Mouse (Mus musculus) testis, adult 2 months (tissue): ENCODE measurements around the gene Cpox. TPM values are rescaled to one million over a fixed set of nuclear protein-coding genes. Genes with fewer than 3 reads are reported as not detected.

Source experiments
- H3K27ac ChIP-seq: fragments of 200-500 bp; 2 replicates; pipeline ENCODE4 v1.5.1; 2012; ENCODE audit warnings: low read depth, low read length; ENCODE audit not compliant: control insufficient read depth, insufficient read depth
- H3K27me3 ChIP-seq: fragments of 200-500 bp; 2 replicates; pipeline ENCODE4 v1.6.1; 2012; ENCODE audit warnings: mild to moderate bottlenecking, low read length, moderate library complexity; ENCODE audit not compliant: control insufficient read depth, insufficient read depth
- H3K36me3 ChIP-seq: fragments of 200-500 bp; 2 replicates; pipeline ENCODE4 v1.6.1; 2012; ENCODE audit warnings: mild to moderate bottlenecking, low read length; ENCODE audit not compliant: control insufficient read depth, insufficient read depth
- H3K4me1 ChIP-seq: fragments of 200-500 bp; 2 replicates; pipeline ENCODE4 v1.6.1; 2012; ENCODE audit warnings: low read length; ENCODE audit not compliant: control insufficient read depth, insufficient read depth
- H3K4me3 ChIP-seq: fragments of 200-500 bp; 2 replicates; pipeline ENCODE4 v1.5.1; 2012; ENCODE audit warnings: low read depth, mild to moderate bottlenecking, low read length, moderate library complexity, mixed read lengths; ENCODE audit not compliant: control insufficient read depth
- CTCF ChIP-seq: fragments of 200-500 bp; IDR thresholded peaks from 2 replicates; pipeline ENCODE4 v1.5.1; 2012; ENCODE audit warnings: low read depth, mild to moderate bottlenecking, inconsistent platforms, low read length, moderate library complexity; ENCODE audit not compliant: control insufficient read depth, insufficient read depth, insufficient replicate concordance
- POLR2A ChIP-seq: fragments of 200-500 bp; IDR thresholded peaks from 2 replicates; pipeline ENCODE4 v1.6.1; 2012; ENCODE audit warnings: low read depth, mild to moderate bottlenecking, inconsistent platforms, low read length, moderate library complexity; ENCODE audit not compliant: control insufficient read depth
- polyA plus RNA-seq: library from polyadenylated mRNA; depleted of rRNA; stranded (reverse); fragments of >200 nt; gene quantifications from 2 replicates; pipeline ENCODE4 v1.2.3, GENCODE M21; 2012

The Cpox gene
- polyA plus RNA-seq, 1 experiment = 2.2 TPM

DNA sequence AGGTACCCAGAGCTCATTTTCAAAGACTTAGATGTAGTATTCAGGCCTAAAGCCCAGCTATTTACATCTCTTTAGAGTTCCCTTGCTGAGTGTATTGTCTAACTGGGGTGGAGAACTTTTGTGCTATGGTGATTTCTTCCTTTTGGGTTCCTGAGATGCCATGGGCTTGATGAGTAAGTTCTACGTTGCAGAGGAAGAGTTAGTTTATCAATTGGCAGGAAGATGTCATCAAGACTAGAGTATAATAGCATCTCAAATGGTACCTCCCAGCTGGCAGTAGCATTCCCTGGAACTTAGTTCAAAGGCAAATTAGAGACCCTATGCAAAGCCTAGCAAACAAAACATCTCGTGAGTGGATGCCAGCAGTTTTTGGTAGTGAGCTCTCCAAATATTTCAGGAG, 34.2 kb upstream of the Cpox start:
- H3K4me3 ChIP-seq = no peak overlapping the region
- no peaks in the 10 kb centered on the region for H3K27me3 ChIP-seq
- no peak for TF ChIP-seq CTCF
- no peak for TF ChIP-seq POLR2A
- H3K27ac ChIP-seq = no peak overlapping the region
- H3K36me3 ChIP-seq = no peaks in the 10 kb centered on the region
- H3K4me1 ChIP-seq = no peaks in the 10 kb centered on the region

DNA sequence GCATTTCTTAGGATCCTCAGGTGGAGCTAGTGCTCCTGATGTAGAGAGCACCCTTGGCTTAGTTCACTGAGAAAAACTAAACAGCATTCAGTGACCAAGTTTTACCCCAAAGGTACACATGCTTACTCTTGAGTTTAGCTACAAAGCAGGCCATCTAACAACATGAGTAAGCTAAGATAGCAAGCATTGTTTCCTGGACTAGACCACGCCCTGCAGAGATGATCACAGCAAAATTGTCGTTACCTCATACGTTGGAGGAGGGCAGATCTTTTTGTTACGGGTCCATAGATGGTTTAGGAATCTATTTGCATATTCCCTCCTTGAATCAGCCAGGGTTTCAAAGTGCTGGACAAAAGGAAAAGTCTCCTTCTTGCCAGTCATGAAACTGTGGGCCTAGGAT, 32.6 kb upstream of the Cpox start:
- TF ChIP-seq POLR2A (no peak), CTCF (no peak)
- no peak overlapping the region for H3K4me3 ChIP-seq
- no peak overlapping the region for H3K27ac ChIP-seq
- H3K4me1 ChIP-seq = no peaks in the 10 kb centered on the region
- no peaks in the 10 kb centered on the region for H3K27me3 ChIP-seq
- no peaks in the 10 kb centered on the region for H3K36me3 ChIP-seq

DNA sequence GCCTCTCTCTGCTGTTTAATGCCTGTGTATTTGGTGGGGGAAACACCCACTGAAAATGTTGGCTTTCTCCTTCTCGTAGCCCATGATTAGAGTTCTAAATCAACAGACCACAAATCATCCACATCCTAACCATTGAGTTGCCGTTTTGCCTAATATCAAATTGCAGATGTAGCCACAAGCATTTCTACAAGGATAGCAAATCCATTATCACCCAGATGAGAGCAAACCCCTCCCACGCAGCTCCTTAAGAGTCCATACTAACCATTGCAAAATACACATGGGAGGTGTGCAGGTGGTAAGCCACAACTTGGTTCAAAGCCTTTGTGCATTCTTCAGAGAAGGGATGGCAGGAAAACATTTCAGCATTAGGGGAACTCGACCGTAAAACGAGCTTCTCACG, 32.1 kb upstream of the Cpox start:
- Histone ChIP-seq H3K36me3 (no peaks in the 10 kb centered on the region), H3K27ac (no peak overlapping the region), H3K4me1 (no peaks in the 10 kb centered on the region), H3K27me3 (no peaks in the 10 kb centered on the region), H3K4me3 (no peak overlapping the region)
- no peak for TF ChIP-seq CTCF

DNA sequence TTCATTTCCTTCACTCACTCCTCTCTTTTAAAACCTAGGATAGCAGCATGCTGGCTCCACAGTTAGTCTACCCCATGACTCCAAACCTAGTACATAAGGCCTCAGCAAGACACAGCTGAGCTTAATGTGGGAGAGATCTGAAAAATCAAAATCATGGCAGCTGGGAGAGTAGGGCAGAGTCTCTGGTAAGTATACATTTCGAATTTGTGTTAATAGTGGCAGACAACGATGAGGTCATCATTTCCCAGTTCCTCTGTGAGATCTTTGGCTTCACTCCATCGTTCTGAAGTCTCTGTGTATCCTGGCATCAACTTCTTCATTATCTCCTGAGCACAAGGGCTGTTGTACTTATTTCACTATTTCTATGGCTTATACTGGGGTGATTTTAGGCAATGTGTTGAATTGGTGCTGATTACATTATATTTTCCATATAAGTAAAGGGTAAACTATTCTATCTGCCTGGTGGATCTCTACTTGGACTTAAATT, 31.4 kb upstream of the Cpox start, which contains the start of gene E330017A01Rik:
TSS of gene E330017A01Rik (minus strand) at position 51 of the 487 bp plus-strand sequence.
- no peak within 1 kb of the TSS for H3K4me3 ChIP-seq
- H3K4me1 ChIP-seq = no peaks in the 10 kb centered on the region
- TF ChIP-seq CTCF (no peak), POLR2A (no peak)
- H3K27me3 ChIP-seq = no peaks in the 10 kb centered on the region
- no peak within 1 kb of the TSS for H3K27ac ChIP-seq
- H3K36me3 ChIP-seq = no peaks in the 10 kb centered on the region

DNA sequence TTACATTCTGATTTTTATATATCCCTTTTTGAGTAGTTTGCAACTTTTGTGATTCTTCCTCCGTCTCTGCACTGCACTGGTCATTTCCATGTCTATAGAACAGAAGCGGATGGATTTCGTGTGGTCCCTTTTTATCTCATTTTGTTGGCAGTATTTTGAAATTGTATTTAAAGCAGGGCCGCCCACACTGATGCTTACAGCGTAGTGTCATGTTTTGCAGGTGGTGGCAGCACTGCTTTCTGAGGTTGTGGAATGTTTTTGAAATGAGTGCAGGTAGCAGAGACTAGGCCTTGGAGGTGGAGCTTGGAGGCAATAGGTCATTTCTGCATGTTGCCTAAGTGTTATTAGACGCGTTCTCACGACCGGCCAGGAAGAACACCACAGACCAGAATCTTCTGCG, 20.1 kb upstream of the Cpox start:
- no peak overlapping the region for H3K27ac ChIP-seq
- TF ChIP-seq CTCF (no peak), POLR2A (no peak)
- H3K36me3 ChIP-seq = no peaks in the 10 kb centered on the region
- no peaks in the 10 kb centered on the region for H3K27me3 ChIP-seq
- no peaks in the 10 kb centered on the region for H3K4me1 ChIP-seq
- H3K4me3 ChIP-seq = no peak overlapping the region

DNA sequence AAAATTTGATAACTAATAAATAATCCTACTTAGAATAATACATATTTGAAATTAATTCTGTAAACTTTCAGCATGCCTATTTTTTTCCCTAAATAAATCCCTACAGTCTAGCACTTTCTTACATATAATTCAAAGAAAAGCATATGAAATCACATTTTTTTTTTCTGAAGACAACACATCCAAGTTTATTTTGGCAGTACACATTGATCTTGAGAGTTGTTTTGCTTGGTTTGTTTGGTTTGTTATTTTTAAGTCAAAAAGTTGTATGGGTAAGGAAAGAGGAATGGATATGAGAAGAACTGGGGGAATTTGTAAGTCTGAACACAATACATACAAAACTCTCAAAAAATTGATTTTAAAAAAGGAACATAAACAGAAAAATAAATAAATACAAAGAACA, 14.3 kb upstream of the Cpox start:
- Histone ChIP-seq H3K27me3 (no peaks in the 10 kb centered on the region), H3K4me1 (no peaks in the 10 kb centered on the region), H3K36me3 (no peaks in the 10 kb centered on the region), H3K27ac (no peak overlapping the region), H3K4me3 (no peak overlapping the region)
- TF ChIP-seq CTCF (no peak), POLR2A (no peak)

DNA sequence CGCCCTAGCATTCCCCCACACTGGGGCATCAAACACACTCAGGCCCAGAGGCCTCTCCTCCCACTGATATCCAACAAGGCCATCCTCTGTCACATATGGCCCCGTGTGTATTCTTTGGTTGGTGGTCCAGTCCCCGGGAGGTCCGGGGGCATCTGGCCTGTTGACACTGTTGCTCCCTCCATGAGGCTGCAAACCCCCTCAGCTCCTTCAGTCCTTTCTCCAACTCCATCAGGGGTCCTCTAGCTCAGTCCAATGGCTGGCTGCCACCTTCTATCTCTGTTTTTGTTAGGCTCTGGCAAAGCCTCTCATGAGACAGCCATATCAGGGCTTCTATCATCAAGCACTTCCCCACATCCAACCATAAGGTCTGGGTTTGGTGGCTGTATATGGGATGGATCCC, 13.6 kb upstream of the Cpox start:
- H3K27ac ChIP-seq = no peak overlapping the region
- TF ChIP-seq POLR2A (no peak), CTCF (no peak)
- H3K4me1 ChIP-seq = no peaks in the 10 kb centered on the region
- H3K27me3 ChIP-seq = no peaks in the 10 kb centered on the region
- H3K4me3 ChIP-seq = no peak overlapping the region
- H3K36me3 ChIP-seq = no peaks in the 10 kb centered on the region

DNA sequence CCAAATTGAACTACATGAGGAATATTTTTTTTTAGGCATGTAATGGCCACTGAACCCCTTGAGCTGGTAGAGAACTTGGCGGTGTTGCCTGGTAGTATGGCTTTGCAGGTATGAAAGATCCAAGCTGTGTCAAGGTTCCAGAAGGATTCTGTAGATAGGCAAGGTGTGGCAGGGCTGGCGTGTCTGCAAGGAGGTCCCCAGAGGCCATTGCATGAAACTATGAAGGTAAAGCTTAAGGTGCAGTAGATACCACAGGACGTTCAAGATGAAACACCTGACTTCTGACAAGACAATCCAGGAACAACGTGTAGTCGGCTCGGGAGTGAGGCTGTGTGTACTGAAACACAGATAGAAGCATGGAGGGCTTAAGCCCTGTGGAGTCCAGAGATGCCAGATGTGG, 11.4 kb upstream of the Cpox start:
- Histone ChIP-seq H3K4me3 (no peak overlapping the region), H3K36me3 (no peaks in the 10 kb centered on the region), H3K27me3 (no peaks in the 10 kb centered on the region), H3K4me1 (no peaks in the 10 kb centered on the region), H3K27ac (no peak overlapping the region)
- TF ChIP-seq CTCF (no peak), POLR2A (no peak)
